Mouse (Mus musculus): Measurements from ENCODE around the gene Xaf1. TPM values are rescaled to one million over a fixed set of nuclear protein-coding genes. Genes with fewer than 3 reads are reported as not detected.
A peak's percentile ranks its signal among the peaks of the same experiment; 100 is the strongest.
"Not testable (repeated sequence)": the region's sequence is repeated elsewhere in the genome, so short reads cannot be mapped to it uniquely, and the experiment has no call there.

The Xaf1 gene
- total RNA-seq, 2 experiments from 2014 or later: 39.8 to 72.4 TPM

DNA sequence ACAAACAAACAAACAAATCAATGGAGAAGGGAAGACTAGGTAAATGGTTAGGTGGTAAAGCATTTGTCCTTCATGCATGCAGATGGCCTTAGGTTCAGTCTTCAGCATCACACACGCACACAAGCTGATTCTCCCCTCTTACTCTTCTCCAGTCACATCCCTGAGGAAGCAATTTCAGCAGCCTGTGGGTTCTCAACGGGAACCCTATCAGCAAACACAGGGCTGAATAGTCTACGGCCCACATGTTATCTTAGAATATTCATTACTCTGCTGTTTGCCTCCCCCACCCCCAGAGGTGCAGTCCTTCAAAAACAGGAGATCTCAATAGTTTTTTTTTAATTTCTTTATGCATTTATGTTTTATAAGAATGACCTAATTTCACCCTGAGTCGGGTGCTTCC is 9.1 kb downstream of the Xaf1 start:
- ATAC-seq (ENCODE audit: poor library complexity, severe bottlenecking): no peak

DNA sequence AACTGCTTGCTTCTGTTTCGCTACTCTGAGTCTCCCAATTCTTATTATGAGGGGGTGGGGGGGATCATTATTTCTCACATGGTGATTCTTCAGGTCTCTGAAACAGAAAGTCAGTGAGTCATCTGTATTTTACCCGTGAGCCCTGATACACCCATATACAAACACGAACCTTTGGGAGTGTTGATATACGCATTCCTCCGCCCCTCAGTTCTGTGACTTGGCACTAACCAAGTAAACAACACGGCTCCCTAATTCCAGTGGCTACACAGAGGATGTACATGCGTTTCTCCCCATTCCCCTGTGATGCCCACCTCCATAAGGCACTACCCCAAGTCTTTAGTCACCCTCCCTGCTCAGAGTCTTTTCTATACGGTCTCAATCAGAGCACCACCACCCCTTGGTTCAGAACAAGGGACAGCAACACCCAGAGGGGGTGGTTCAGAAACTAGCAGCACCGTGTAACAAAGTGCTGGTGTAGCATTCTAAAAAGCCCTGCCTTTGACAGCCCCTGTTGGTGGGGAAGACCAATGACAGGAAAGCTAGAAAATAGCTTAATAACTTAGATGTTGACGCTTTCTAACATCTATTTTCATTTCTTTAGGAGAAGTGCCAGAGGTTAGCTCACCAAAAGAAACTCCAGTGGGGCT is 10.0 kb downstream of the Xaf1 start:
- ATAC-seq (ENCODE audit: poor library complexity, severe bottlenecking): no peak

DNA sequence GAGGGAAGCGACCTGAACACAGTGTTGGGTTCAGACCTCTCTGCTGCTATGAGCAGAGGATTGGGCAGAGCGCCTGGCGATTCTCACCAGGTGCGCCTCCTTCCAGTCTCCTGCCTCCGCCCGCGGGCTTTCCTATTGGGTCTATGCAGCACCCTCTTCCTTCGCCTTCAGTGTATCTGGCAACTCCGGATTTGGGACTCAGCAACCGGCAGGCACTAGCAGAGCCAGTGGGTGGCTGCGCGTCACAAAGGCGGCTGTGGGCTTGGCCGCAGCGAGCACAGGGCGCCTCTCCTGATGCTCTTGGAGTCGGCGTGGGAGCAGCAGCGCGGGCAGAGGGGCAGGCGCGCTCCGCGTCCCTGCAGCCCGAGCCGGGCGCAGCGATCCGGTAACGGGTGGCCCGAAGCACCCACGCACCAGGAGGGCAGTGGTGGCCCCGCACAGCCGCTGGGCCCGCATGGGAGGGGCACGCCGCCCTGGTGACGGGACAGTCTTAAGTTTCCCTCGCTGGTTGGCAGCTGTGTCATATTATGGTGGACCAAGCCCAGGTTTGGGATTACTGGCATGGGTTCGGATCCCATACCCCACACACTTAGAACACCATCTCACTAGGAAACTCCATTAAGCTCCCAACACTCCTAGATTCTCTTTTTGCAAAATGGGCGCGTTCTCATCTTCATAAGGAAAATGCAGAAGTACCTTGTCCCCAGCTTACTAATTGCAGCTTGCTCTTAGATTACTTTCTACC is 12.9 kb downstream of the Xaf1 start, which contains the start of gene Fbxo39:
TSS of gene Fbxo39 (plus strand) at position 294 of the 745 bp plus-strand sequence.
- no peak for ATAC-seq (ENCODE audit: poor library complexity, severe bottlenecking)

DNA sequence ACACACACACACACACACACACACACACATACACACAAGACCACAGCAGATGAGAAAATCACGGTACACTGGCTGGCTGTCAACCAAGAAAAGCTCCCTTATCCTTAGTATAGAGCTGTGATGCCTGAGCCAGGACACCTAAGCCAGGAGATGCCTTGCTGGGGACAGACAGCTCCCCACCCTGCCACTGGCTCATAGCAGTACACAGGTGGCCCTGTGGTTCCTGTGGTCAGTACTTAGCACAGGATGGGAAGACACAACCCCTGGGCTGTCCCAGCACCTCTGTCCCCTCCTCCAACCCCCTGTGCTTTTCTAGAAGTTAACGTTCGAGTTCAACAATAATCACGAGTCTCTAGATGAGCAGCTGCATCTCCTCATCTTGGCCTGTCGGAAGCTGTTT is 16.6 kb downstream of the Xaf1 start:
- no peak for ATAC-seq (ENCODE audit: poor library complexity, severe bottlenecking)

DNA sequence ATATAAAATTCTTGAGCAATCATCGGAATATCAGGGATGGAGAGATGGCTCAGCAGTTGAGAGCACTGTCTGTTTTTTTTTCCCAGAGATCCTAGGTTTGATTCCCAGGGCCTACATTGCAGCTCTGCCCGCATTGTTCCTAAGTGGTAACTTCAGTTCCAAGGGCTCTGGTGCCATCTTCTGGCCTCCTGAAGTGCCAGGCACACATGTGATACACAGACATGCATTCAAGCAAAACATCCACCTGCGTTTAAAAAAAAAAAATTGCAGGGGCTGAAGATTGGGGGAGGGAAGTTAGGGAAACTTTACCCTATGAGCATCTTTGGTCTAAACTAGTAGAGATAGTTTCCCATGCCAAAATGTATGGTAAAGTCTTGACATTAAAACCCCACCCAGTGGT is 23.0 kb downstream of the Xaf1 start:
- no peak for ATAC-seq (ENCODE audit: poor library complexity, severe bottlenecking)

DNA sequence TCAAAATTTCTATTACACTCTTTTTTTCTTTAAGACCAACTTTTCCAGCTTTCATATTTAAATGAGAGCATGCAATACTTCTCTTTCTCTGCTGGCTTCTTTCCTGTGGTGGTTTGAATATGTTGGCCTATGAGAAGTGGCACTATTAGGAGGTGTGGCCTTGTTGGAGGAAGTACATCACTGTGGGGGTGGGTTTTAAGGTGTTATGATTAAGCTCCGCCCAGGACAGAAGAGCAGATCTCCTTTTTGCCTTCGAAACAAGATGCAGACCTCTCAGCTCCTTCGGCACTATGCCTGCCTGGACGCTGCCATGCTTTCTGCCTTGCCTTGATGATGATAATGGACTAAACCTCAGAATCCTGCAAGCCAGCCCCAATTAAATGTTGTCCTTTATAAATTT is 24.3 kb downstream of the Xaf1 start:
- no peak for ATAC-seq (ENCODE audit: poor library complexity, severe bottlenecking)

DNA sequence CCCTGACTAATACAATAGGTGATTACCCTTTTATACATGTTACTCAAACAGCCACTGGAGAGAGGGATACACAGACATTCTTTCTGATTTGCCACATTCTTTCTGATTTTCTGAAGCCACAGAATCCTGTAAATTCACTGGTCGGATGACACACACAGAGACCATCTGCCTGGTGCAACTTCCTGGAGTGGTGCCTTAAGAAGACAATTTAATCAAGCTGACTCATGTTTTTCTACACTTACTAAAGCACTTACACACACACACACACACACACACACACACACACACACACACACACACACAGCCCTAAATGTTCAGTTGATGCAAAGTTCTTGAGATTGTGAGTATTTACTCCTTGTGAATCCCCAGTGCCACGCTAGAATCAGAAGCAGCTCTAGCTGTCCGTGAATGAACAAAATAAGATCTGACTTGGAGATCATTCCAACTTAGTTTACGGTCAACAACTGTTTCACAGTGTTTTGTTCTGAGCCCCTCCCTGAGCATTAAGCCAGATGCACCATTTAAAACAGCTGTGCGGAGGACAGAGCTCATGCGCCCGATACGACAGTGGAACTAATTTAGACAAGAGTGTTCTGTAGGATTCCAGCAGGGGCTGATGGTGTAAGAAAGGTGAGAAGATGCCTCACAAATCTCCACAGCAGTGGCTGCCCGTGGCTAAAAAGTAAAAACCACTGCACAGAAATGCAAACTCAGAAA is 31.7 kb downstream of the Xaf1 start:
- no peak for ATAC-seq (ENCODE audit: poor library complexity, severe bottlenecking)

DNA sequence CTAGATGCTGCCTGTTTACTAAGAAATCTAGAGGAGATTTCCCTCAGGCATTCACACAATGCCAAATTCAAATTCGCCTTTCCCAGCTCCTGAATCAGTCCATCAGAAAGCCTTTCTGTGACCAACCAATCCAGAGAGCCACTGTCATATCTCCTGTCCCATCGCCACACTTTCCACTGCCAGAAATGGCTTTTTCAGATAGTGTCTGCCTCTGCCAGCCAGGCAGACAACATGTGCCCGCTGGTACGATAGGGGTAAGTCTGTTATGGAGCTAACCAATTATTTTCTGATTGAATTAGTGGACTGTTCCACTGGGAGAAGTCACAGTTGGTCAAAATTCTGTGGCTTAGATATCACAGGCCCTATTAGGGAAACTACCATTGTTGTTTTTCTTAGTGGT is 33.2 kb downstream of the Xaf1 start:
- no peak for ATAC-seq (ENCODE audit: poor library complexity, severe bottlenecking)

DNA sequence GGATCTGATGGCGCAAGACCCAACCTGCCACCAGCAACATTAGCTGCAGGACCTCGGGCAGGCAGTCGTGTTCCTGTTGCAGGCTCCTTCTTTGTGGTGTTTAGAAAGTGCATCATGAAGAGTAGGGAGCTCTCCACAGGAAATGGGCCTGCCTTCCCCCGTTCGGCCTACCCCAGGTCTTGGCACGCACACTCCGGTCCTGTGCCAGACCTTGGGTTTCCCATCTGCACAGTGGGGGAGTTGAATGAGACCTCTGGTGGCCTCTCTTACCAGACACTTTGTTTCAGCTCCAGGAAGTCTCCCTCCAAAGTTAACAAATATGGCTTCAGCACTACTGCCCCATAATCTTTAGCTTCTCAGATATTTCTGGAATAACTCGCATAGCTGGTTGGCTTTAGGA is 35.3 kb downstream of the Xaf1 start:
- ATAC-seq (ENCODE audit: poor library complexity, severe bottlenecking): no peak

DNA sequence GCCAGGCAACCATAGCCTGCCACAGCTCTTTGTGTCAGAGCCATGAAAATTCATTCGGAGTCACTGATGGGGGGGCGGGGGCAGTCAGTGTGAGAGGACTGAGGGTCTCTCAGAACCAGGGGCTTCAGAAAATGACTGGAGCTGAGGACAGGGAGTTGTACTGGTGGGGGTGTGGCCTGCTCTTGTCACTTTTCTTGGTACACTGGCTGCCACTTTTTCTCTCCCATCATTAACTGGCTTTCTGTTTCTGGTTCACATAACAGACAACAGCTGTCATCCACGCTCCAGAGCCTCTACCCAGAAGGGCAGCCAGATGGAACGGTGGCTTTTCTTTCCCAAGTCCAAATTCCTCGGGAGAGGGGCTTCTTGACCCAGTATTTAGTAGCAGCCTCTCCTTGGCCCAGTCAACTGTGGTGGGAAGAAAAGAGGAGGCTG is 37.0 kb downstream of the Xaf1 start:
- no peak for ATAC-seq (ENCODE audit: poor library complexity, severe bottlenecking)

DNA sequence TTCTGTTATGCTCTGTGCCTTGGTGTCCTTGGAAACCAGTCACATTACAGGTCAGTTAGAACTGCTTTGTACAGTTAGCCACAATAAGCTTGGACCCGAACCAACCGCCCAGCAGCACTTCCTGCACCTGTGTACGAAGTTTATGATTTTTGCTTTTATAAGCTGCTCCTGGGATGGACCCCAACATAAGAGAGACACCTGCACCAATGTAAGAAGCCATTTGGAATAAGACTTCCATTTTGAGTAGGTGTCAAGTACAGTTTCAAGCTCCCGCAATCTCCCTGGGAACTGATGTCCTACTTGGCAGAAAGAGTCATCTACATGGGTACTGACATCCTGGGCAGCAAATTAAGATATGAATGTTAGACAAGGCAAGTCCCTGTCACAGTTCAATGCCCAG is 38.3 kb downstream of the Xaf1 start:
- no peak for ATAC-seq (ENCODE audit: poor library complexity, severe bottlenecking)

DNA sequence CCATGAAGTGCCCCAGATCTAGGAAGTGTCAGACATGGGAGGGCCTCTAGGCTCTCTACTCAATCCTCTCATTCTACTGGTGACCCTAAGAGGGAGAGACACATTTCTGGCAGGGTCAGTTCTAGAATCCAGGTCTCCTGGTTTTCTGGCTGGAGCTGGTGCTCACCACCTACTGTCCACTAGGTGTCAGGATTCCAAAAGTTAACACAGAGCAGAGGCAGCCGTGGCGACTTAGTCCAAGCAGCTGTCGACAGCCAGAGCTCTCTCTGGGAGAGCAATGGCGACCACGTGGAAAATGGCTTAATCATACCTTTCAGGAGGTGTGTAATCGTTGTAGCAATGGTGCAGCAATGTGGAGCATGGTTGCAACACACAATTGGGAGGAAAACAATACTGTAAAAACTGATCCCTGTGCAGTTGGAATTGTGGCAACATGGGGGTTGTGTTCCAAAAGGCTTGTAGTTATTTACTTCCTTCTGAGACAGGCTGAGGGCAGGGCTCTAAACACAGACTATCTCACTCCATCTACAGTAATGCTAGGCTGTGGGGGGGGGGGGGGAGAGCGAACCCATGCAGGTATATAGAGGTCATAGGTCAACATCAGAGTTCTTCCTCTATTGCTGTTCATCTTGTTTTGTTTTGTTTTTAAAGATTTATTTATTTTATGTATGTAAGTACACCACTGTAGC is 41.3 kb downstream of the Xaf1 start:
- peak; percentile 81 for ATAC-seq (ENCODE audit: poor library complexity, severe bottlenecking)

DNA sequence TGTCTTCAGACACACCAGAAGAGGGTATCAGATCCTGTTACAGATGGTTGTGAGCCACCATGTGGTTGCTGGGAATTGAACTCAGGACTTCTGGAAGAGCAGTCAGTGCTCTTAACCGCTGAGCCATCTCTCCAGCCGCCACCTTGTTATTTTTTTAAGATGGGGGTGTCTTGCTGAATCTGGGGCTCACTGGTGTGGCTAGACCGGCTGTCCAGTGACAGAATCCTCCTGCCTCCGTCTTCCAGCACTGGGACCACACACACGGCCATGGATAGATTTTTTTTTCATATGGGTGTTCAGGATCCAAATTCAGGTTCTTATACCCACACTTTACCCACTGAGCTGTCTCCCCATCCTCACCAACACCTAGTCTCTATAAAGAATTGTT is 41.8 kb downstream of the Xaf1 start:
- ATAC-seq (ENCODE audit: poor library complexity, severe bottlenecking): not testable (repeated sequence)

DNA sequence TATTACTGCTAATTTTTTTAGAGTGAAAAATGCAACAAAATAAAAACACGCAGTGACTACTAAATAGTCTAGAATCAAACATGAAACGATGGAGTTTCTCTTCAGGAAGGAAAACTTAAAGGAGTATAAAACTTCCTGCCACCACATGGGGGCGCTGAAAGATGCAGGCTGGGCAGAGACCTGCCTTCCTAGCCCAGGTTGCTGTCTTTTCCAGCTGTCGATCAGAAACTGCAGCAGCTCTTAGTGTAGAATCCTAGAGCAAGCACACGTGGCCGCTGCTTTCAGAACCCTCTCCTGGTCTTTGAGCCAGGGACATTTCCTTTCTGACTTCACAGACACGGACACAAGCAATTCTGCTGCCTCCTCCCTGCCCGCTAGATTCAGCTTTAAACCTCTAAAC is 42.5 kb downstream of the Xaf1 start:
- ATAC-seq (ENCODE audit: poor library complexity, severe bottlenecking): no peak

DNA sequence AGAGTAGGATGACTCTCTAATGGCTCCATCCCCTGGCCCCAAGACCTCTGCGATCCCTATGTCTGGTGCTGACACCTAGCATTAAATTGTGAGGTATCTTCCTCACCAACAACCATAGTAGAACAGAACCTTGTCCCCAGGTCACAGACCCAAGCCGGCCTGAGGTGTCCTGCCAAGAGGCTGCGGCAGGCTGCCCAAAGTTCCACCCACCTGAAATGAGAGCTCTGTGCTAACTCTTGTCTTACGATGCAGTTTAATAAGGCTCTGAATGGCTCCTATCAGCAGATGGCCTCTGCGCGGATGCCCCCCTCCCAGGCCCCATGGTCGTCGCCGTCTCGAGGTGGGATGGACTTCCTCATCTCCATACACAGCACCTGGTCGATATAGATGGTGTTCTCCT is 43.1 kb downstream of the Xaf1 start:
- no peak for ATAC-seq (ENCODE audit: poor library complexity, severe bottlenecking)

DNA sequence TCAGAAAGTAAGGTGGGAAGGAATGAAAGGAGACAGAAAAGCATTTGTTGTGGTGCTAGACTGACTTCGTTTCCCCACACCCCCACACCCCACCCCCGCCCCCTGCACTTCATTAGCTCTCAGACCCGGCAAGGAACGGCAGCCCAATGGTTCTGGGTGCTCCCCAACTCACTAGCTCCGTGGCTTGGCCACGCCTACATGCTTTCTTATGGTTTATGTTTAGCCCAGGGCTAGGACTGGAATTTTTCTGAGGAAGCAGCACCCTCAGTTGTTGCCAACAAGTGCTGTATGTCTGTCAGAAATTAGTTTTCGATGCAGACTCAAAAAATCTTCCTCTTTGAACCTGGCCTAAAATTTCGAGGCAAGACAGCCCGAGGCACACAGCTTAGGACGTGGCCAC is 47.1 kb downstream of the Xaf1 start:
- no peak for ATAC-seq (ENCODE audit: poor library complexity, severe bottlenecking)

DNA sequence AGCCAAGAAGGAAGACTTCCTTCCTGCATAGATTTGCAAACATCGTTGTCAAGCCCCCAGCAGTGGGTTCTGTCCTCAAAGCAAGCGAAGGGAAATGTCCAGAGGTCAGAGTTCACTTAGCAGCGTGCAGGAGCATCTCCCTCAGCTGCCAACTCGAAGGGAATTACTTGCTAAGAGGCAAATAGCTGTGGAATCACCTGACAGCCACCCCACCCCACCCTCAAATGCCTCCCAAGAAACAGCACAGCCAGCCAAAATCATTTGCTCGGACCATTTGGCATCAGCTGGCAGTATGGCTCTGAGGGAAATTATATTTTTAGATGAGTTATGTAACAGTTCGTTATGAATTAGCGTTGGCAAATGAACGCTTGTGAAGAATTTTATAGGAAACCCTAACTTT is 47.6 kb downstream of the Xaf1 start:
- no peak for ATAC-seq (ENCODE audit: poor library complexity, severe bottlenecking)

DNA sequence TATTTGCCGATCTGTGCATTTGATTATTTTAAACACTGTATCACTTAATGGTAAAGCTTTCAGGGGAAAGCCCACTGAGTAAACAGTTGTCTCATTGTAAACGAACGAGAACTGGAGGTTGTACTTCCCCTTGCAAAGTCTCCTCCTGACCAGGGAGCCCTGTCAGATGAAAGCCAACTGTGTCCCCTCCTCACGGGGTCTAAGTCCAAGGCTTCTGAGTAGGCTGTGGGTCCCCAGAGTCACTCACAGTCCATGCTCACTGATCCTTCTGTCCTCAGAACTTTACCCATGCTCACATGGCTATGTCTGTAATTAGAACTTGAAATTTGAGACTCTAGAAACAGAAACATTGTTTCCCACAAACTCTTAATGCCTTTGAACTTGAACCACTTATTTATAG is 48.2 kb downstream of the Xaf1 start:
- no peak for ATAC-seq (ENCODE audit: poor library complexity, severe bottlenecking)

DNA sequence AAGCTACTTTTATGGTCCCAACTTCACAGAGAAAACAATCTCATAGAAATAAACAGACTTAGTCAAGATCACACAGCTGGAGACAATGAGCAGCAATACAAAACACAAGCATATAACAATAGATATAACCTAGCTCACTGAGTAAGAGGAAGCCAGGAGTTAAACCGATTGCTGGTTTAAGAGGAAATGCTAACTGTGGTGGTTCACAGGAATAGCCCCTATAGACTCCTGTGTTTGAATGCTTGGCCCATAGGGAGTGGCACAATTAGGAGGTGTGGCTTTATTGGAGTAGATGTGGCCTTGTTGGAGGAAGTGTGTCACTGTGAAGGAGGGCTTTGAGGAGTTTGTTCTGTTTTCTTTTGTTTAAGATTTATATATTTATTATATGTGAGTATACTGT is 50.8 kb downstream of the Xaf1 start:
- ATAC-seq (ENCODE audit: poor library complexity, severe bottlenecking): no peak

DNA sequence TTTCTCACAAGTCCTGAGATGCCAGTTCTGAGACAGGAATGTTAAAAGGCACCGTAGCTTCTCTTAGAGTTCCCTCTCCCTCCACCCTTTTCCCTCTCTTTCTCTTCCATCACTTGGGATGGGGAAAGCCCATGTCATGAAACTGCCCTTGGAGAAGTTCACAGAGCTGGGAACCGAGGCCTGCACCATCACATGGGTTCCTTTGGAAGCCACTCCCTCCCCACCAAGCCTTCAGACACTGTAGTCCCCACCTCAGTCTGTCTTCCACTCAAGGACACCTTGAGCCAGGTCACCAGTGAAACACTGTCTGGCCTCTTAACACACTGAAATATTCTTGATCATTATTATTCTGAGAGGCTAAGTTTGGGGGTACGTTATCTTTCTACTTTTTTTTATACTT is 51.8 kb downstream of the Xaf1 start:
- no peak for ATAC-seq (ENCODE audit: poor library complexity, severe bottlenecking)

DNA sequence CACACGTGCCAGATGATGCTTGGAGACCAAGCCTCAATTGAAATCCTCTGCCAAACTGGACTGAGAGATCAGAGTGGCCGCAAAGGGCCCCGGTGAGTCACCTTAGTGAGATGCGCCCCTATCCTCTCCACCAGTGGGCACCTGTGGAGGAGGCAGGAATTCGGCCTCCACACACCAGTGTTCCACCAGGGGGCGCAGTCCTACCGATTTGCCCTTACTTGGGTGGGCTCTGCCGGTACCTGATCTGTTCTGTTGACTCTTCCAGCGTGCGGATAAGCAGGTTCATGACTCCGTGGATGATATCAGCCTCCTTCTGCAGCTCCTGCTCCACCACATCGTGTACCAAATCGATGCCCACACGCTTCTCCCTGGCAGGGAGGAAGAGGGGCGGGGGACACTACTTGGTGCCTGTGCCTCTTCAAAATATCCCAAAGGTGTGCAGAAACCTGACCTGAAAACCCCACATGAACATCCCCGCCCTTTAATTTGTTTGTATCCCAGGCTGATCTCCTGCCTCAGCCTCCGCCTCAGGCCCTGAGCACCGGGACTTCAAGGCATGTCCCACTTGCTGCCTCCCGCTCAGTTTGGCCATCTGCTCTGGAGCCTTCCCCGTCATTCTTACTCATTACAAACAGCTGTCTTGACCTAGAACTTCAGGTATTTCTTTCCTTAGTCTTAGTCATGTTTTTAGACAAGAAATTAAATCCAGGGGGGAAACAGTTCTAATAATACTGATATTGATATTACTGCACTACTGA is 53.7 kb downstream of the Xaf1 start:
- peak; percentile 72 for ATAC-seq (ENCODE audit: poor library complexity, severe bottlenecking)

Measured in megakaryocyte, adult 5-6 weeks (primary cell).